Mouse (Mus musculus): Measurements from ENCODE around the gene Fam173a.

DNA sequence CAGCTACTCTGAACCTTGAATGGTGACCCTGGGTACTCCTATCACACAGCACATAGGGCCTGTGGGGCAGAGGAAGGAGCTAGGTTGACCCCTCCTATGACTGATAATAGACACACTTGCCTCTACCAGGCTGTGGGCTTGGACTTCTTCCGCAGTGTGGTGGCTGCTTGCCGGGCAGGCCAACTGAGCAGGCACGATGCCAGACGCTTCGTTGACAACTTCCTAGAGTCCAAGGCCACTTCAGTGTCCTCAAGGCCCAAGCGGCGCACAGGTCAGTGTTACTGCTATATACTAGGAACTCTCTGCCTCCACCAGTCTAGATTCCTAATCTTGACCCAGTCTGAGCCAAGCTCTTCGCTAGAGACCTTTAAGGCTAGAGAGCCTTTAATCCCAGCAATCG is 48.9 kb downstream of the Fam173a start:
- TF ChIP-seq CTCF (IDR thresholded peaks at IDR 0.05; ENCODE audit: low read depth, low read length) (no peak), POLR2A (IDR thresholded peaks at IDR 0.05; ENCODE audit: borderline replicate concordance, low read depth, low read length) (no peak)

Measured in bone marrow macrophage, adult 2 months (primary cell).